Mouse (Mus musculus) bone marrow macrophage, adult 2 months (primary cell): ENCODE measurements around the gene Siva1.

Experiments
- CTCF ChIP-seq: IDR thresholded peaks from 2 replicates; pipeline ENCODE4 v1.5.1; 2012; ENCODE audit warnings: low read depth, mild to moderate bottlenecking, low read length, moderate library complexity
- POLR2A ChIP-seq: IDR thresholded peaks from 2 replicates; pipeline ENCODE4 v1.6.1; 2012; ENCODE audit warnings: mild to moderate bottlenecking, low read depth, low read length, borderline replicate concordance

DNA sequence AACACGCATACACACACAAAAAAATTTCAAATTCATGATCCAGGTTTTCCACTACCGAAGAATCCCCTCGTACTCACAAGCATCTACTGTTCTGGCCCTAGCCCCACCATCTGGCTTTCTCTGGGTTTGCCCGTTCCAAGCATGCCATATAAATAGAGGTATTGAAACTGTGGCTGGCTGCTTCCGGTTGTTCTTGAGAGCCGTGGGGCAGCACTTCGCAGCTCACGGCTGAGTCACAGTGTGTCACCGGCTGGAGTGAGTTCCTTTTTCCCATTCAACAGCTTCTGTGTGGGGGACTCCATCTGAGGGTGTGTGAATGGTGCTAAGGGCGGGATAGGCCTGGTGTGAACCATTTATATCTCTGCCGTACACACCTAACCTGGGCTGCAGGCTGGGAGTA is 27.3 kb upstream of the Siva1 start:
- TF ChIP-seq POLR2A (no peak), CTCF (no peak)
